Mouse (Mus musculus) kidney, adult 2 months (tissue): Measurements from ENCODE around the gene Creb3l2.

Experiments
- CTCF ChIP-seq: fragments of 200-500 bp; conservative IDR thresholded peaks from 2 replicates; pipeline ENCODE4 v1.5.1; 2011; ENCODE audit warnings: low read depth, mild to moderate bottlenecking, control low read depth, low read length, moderate library complexity, mixed read lengths; ENCODE audit not compliant: insufficient read depth, insufficient read length
- POLR2A ChIP-seq: fragments of 200-500 bp; IDR thresholded peaks from one replicate; pipeline ENCODE4 v1.6.1; 2011; ENCODE audit warnings: low read depth, low read length, control low read depth

GRCm38 (mm10) chr6:37425075-37425474, 16.9 kb downstream of the Creb3l2 start:
- TF ChIP-seq POLR2A, result no peak
- no peak for TF ChIP-seq CTCF
